Mouse (Mus musculus) olfactory bulb, adult 2 months (tissue): Measurements from ENCODE around the gene Ttll7.

Experiments used
- CTCF ChIP-seq: fragments of 200-500 bp; IDR thresholded peaks from 2 replicates; pipeline ENCODE4 v1.5.1; 2012; ENCODE audit warnings: low read depth, mild to moderate bottlenecking, low read length, moderate library complexity; ENCODE audit not compliant: insufficient read depth
- POLR2A ChIP-seq: fragments of 200-500 bp; IDR thresholded peaks from 2 replicates; pipeline ENCODE4 v1.6.1; 2012; ENCODE audit warnings: mild to moderate bottlenecking, low read depth, low read length, moderate library complexity; ENCODE audit not compliant: insufficient read depth

DNA sequence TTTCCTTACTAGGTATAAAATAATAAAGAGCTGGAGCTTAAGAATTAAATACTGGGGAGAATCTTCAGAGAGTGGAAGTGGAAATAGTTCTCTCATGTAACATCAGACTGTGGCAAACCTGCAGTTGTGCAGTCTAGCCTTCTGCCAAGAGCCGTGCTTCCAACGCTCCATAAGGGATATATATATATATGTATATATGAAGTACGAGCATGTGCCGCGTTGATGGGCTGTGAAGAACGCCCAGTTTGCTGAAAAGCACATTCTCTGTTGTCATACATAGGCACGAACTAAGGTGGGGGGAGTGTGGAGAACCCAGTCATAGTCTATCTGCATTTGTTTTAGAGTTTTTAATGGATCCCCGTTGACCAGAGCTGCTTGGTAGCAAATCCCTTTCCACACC is 104.6 kb downstream of the Ttll7 start:
- TF ChIP-seq POLR2A (no peak), CTCF (no peak)
